Mouse (Mus musculus): ENCODE results near the gene Bach2.

GRCm38 (mm10) chr4:32365144-32365907, 126.7 kb downstream of the Bach2 start:
- TF ChIP-seq CTCF (IDR thresholded peaks at IDR 0.05; ENCODE audit: low read depth) (no peak), EP300 (IDR thresholded peaks at IDR 0.05; ENCODE audit: low read depth) (no peak)
